Mouse (Mus musculus): ENCODE results near the gene Foxc1. TPM values are rescaled to one million over a fixed set of nuclear protein-coding genes. Genes with fewer than 3 reads are reported as not detected.
A peak's percentile ranks its signal among the peaks of the same experiment; 100 is the strongest.

The Foxc1 gene
- 0.44 and 0.81 TPM in 2 replicates for polyA plus RNA-seq (2015; fragmentation: Nextera tagmentation; extraction: Ambion mirVana)

GRCm38 (mm10) chr13:31806428-31806832 is at the start of gene Foxc1:
Foxc1 (plus strand) TSS chr13:31806633.
- Histone ChIP-seq H3K4me2 (ENCODE audit: low read length) (peak within 1 kb of the TSS; percentile 55), H3K27ac (ENCODE audit: low read length) (peak within 1 kb of the TSS; percentile 48), H3K4me3 (ENCODE audit: low read depth, low read length) (peak within 1 kb of the TSS; percentile 39), H3K9ac (ENCODE audit: low read depth, low read length) (peak within 1 kb of the TSS; percentile 57), H3K9me3 (replicated peaks; ENCODE audit: control insufficient read depth, low read length, poor library complexity, severe bottlenecking) (no peaks in the 10 kb centered on the region), H3K4me1 (ENCODE audit: control insufficient read depth, insufficient read depth, low read length) (peaks cover 27% of the 10 kb centered on the region), H3K27me3 (ENCODE audit: control insufficient read depth, insufficient read depth, low read depth, low read length) (peaks cover 47% of the 10 kb centered on the region), H3K36me3 (ENCODE audit: control insufficient read depth, insufficient read depth, low read length) (no peaks in the 10 kb centered on the region)
- under 1% methylated on average over 39 of the region's 40 CpGs for WGBS
- peak; percentile 68 for ATAC-seq

GRCm38 (mm10) chr13:31760411-31760810 is 46.0 kb upstream of the Foxc1 start:
- Histone ChIP-seq H3K4me1 (ENCODE audit: control insufficient read depth, insufficient read depth, low read length) (no peaks in the 10 kb centered on the region), H3K27me3 (ENCODE audit: control insufficient read depth, insufficient read depth, low read depth, low read length) (no peaks in the 10 kb centered on the region), H3K4me3 (ENCODE audit: low read depth, low read length) (no peak overlapping the region), H3K9ac (ENCODE audit: low read depth, low read length) (no peak overlapping the region), H3K27ac (ENCODE audit: low read length) (no peak overlapping the region), H3K4me2 (ENCODE audit: low read length) (no peak overlapping the region), H3K9me3 (replicated peaks; ENCODE audit: control insufficient read depth, low read length, poor library complexity, severe bottlenecking) (no peaks in the 10 kb centered on the region), H3K36me3 (ENCODE audit: control insufficient read depth, insufficient read depth, low read length) (no peaks in the 10 kb centered on the region)
- ATAC-seq, result no peak
- 55% methylated on average over 4 of the region's 4 CpGs for WGBS

- no peaks in the 10 kb centered on the region for H3K4me1 ChIP-seq (ENCODE audit: control insufficient read depth, insufficient read depth, low read length)
- no peak overlapping the region for H3K9ac ChIP-seq (ENCODE audit: low read depth, low read length)
- ATAC-seq, result no peak
- 82% methylated on average over 4 of the region's 4 CpGs for WGBS
- H3K27ac ChIP-seq (ENCODE audit: low read length), result no peak overlapping the region
- no peak overlapping the region for H3K4me3 ChIP-seq (ENCODE audit: low read depth, low read length)
- H3K9me3 ChIP-seq (replicated peaks; ENCODE audit: control insufficient read depth, low read length, poor library complexity, severe bottlenecking), result no peaks in the 10 kb centered on the region
- H3K4me2 ChIP-seq (ENCODE audit: low read length), result no peak overlapping the region
- no peaks in the 10 kb centered on the region for H3K36me3 ChIP-seq (ENCODE audit: control insufficient read depth, insufficient read depth, low read length)
- H3K27me3 ChIP-seq (ENCODE audit: control insufficient read depth, insufficient read depth, low read depth, low read length), result no peaks in the 10 kb centered on the region
Observed at GRCm38 (mm10) chr13:31761057-31761456, 45.4 kb upstream of the Foxc1 start.

GRCm38 (mm10) chr13:31764419-31764818 is 42.0 kb upstream of the Foxc1 start:
- ATAC-seq, result no peak

GRCm38 (mm10) chr13:31765564-31765963 is 40.9 kb upstream of the Foxc1 start:
- 94% methylated on average over 2 of the region's 2 CpGs for WGBS
- Histone ChIP-seq H3K9me3 (replicated peaks; ENCODE audit: control insufficient read depth, low read length, poor library complexity, severe bottlenecking) (no peaks in the 10 kb centered on the region), H3K4me2 (ENCODE audit: low read length) (no peak overlapping the region), H3K9ac (ENCODE audit: low read depth, low read length) (no peak overlapping the region), H3K4me1 (ENCODE audit: control insufficient read depth, insufficient read depth, low read length) (no peaks in the 10 kb centered on the region), H3K36me3 (ENCODE audit: control insufficient read depth, insufficient read depth, low read length) (no peaks in the 10 kb centered on the region), H3K27me3 (ENCODE audit: control insufficient read depth, insufficient read depth, low read depth, low read length) (no peaks in the 10 kb centered on the region), H3K4me3 (ENCODE audit: low read depth, low read length) (no peak overlapping the region), H3K27ac (ENCODE audit: low read length) (no peak overlapping the region)
- no peak for ATAC-seq

More at GRCm38 (mm10) chr13:31764419-31764818, 42.0 kb upstream of the Foxc1 start:
- H3K4me1 ChIP-seq (ENCODE audit: control insufficient read depth, insufficient read depth, low read length), result no peaks in the 10 kb centered on the region
- no peak overlapping the region for H3K4me3 ChIP-seq (ENCODE audit: low read depth, low read length)
- H3K27me3 ChIP-seq (ENCODE audit: control insufficient read depth, insufficient read depth, low read depth, low read length), result no peaks in the 10 kb centered on the region
- H3K36me3 ChIP-seq (ENCODE audit: control insufficient read depth, insufficient read depth, low read length), result no peaks in the 10 kb centered on the region
- H3K4me2 ChIP-seq (ENCODE audit: low read length), result no peak overlapping the region
- 95% methylated on average over 3 of the region's 3 CpGs for WGBS
- H3K9ac ChIP-seq (ENCODE audit: low read depth, low read length), result no peak overlapping the region
- H3K9me3 ChIP-seq (replicated peaks; ENCODE audit: control insufficient read depth, low read length, poor library complexity, severe bottlenecking), result no peaks in the 10 kb centered on the region
- no peak overlapping the region for H3K27ac ChIP-seq (ENCODE audit: low read length)

GRCm38 (mm10) chr13:31772882-31773281 is 33.6 kb upstream of the Foxc1 start:
- no peaks in the 10 kb centered on the region for H3K27me3 ChIP-seq (ENCODE audit: control insufficient read depth, insufficient read depth, low read depth, low read length)
- H3K9ac ChIP-seq (ENCODE audit: low read depth, low read length), result no peak overlapping the region
- 60% methylated on average over 5 of the region's 5 CpGs for WGBS
- H3K27ac ChIP-seq (ENCODE audit: low read length), result no peak overlapping the region
- H3K36me3 ChIP-seq (ENCODE audit: control insufficient read depth, insufficient read depth, low read length), result no peaks in the 10 kb centered on the region
- H3K4me1 ChIP-seq (ENCODE audit: control insufficient read depth, insufficient read depth, low read length), result no peaks in the 10 kb centered on the region
- no peaks in the 10 kb centered on the region for H3K9me3 ChIP-seq (replicated peaks; ENCODE audit: control insufficient read depth, low read length, poor library complexity, severe bottlenecking)
- no peak for ATAC-seq
- H3K4me3 ChIP-seq (ENCODE audit: low read depth, low read length), result no peak overlapping the region
- no peak overlapping the region for H3K4me2 ChIP-seq (ENCODE audit: low read length)

- 83% methylated on average over 5 of the region's 5 CpGs for WGBS
- Histone ChIP-seq H3K27ac (ENCODE audit: low read length) (no peak overlapping the region), H3K36me3 (ENCODE audit: control insufficient read depth, insufficient read depth, low read length) (no peaks in the 10 kb centered on the region), H3K9me3 (replicated peaks; ENCODE audit: control insufficient read depth, low read length, poor library complexity, severe bottlenecking) (no peaks in the 10 kb centered on the region), H3K27me3 (ENCODE audit: control insufficient read depth, insufficient read depth, low read depth, low read length) (no peaks in the 10 kb centered on the region), H3K9ac (ENCODE audit: low read depth, low read length) (no peak overlapping the region), H3K4me3 (ENCODE audit: low read depth, low read length) (no peak overlapping the region), H3K4me1 (ENCODE audit: control insufficient read depth, insufficient read depth, low read length) (no peaks in the 10 kb centered on the region), H3K4me2 (ENCODE audit: low read length) (no peak overlapping the region)
- no peak for ATAC-seq
Observed at GRCm38 (mm10) chr13:31775762-31776161, 30.7 kb upstream of the Foxc1 start.

GRCm38 (mm10) chr13:31779281-31779981 is 27.0 kb upstream of the Foxc1 start:
- Histone ChIP-seq H3K9ac (ENCODE audit: low read depth, low read length) (no peak overlapping the region), H3K4me3 (ENCODE audit: low read depth, low read length) (no peak overlapping the region), H3K4me2 (ENCODE audit: low read length) (no peak overlapping the region), H3K9me3 (replicated peaks; ENCODE audit: control insufficient read depth, low read length, poor library complexity, severe bottlenecking) (no peaks in the 10 kb centered on the region), H3K36me3 (ENCODE audit: control insufficient read depth, insufficient read depth, low read length) (no peaks in the 10 kb centered on the region), H3K27ac (ENCODE audit: low read length) (no peak overlapping the region), H3K27me3 (ENCODE audit: control insufficient read depth, insufficient read depth, low read depth, low read length) (no peaks in the 10 kb centered on the region), H3K4me1 (ENCODE audit: control insufficient read depth, insufficient read depth, low read length) (no peaks in the 10 kb centered on the region)
- ATAC-seq, result no peak
- WGBS, result 76% methylated on average over 17 of the region's 17 CpGs

GRCm38 (mm10) chr13:31780299-31780698 is 26.1 kb upstream of the Foxc1 start:
- H3K36me3 ChIP-seq (ENCODE audit: control insufficient read depth, insufficient read depth, low read length), result no peaks in the 10 kb centered on the region
- H3K9ac ChIP-seq (ENCODE audit: low read depth, low read length), result no peak overlapping the region
- no peak overlapping the region for H3K4me2 ChIP-seq (ENCODE audit: low read length)
- ATAC-seq, result no peak
- H3K4me3 ChIP-seq (ENCODE audit: low read depth, low read length), result no peak overlapping the region
- no peaks in the 10 kb centered on the region for H3K9me3 ChIP-seq (replicated peaks; ENCODE audit: control insufficient read depth, low read length, poor library complexity, severe bottlenecking)
- 89% methylated on average over 3 of the region's 3 CpGs for WGBS
- H3K27me3 ChIP-seq (ENCODE audit: control insufficient read depth, insufficient read depth, low read depth, low read length), result no peaks in the 10 kb centered on the region
- H3K4me1 ChIP-seq (ENCODE audit: control insufficient read depth, insufficient read depth, low read length), result no peaks in the 10 kb centered on the region
- H3K27ac ChIP-seq (ENCODE audit: low read length), result no peak overlapping the region
